Mouse (Mus musculus) brain, embryonic 14.5 days (tissue): Measurements from ENCODE around the gene Endou. TPM values are rescaled to one million over a fixed set of nuclear protein-coding genes. Genes with fewer than 3 reads are reported as not detected.

Experiments used
- DNase-seq: peaks from one replicate; pipeline ENCODE4 v3.0.0-alpha.2; 2011; ENCODE audit warnings: low read depth
- CTCF ChIP-seq: fragments of 200-500 bp; IDR thresholded peaks from 2 replicates; pipeline ENCODE4 v1.5.1; 2012; ENCODE audit warnings: inconsistent platforms, mild to moderate bottlenecking, moderate library complexity, borderline replicate concordance; ENCODE audit not compliant: insufficient read depth, insufficient read length; ENCODE audit errors: extremely low read depth
- POLR2A ChIP-seq: fragments of 200-500 bp; IDR thresholded peaks from 2 replicates; pipeline ENCODE4 v1.6.1; 2012; ENCODE audit warnings: mild to moderate bottlenecking, inconsistent platforms, borderline replicate concordance; ENCODE audit not compliant: poor library complexity, insufficient read depth, insufficient read length, severe bottlenecking; ENCODE audit errors: extremely low read depth
- polyA plus RNA-seq: library from polyadenylated mRNA; depleted of rRNA; stranded (reverse); fragments of >200 nt; gene quantifications from 2 replicates; pipeline ENCODE4 v1.2.3, GENCODE M21; 2012; rRNA removed

Gene Endou
- polyA plus RNA-seq, 1 experiment = 0.90 TPM

DNA sequence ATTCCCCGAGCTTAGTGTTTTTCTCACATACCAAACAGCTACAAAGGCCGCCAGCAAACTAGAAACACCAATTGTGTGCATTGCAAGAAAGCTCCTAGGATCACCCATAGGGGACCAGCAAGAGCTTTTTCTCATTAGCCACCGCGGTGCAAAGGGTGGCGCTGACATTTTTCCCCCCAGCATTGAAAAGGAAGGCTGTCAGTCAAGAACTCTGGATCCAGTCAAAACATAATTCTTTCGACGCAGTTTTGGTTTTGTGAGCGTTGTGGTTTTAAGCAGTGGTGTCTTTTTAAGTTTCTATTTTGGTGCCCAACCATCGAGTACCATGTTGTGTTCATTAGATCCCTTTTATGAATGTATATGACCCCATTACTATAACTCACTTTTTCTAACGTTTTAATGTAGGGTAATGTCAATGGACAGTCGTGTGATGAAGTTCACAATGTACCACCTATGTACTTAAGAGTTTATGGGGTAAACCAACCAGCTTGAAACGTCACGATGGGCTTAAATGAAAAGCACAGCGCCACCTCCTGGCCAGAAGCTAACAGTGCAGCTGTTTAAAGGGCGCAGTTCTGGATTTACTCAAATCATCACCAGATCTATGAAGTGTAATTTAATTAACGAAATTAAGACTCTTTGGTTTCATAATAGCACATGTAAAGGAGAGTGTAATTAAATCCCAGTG lies 66.0 kb downstream of the Endou start:
- TF ChIP-seq CTCF (peak; percentile 69; the same call in 1 of the 2 replicates), POLR2A (no peak)
- DNase-seq = peak; percentile 49

DNA sequence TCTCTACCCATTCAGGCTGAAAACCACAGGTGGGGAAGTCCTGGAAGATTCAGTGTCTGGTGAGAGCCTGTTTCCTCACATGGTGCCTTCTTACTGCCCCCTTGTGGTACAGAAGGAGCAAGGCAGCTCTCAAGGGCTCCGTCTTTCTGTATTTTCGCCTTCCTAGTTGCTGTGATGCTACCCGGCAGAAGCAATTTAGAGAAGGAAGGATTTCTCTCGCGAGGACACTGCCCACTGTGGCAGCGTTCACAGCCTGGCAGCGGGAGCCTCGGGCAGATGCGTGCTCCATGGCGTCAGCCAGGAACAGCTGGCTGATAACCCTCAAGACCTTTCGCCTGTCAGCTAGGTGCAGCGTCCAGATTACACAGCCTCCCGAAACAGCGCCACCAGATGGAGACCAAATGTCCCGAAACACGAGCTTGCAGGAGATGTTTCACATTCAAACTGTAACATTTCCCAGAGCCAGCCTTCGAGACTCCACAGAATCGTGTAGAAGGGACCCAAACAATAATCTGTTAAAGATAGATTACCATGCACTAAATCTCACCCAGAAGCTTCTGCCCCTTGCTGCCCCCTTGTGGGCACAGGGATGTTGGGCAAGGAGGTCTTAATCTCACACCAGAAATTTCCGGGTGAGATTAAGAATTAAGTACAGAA lies 67.3 kb downstream of the Endou start:
- TF ChIP-seq POLR2A (0 out of 2 replicates have a peak, but pooled peaks have one; percentile 8), CTCF (peak; percentile 86)
- peak; percentile 94 for DNase-seq

Other genes starting within 250 kb of the Endou start
- 22.4 and 26.0 TPM in 2 replicates for gene Rpap3, start 25.5 kb downstream of the Endou start, polyA plus RNA-seq
- gene Rapgef3, start 36.6 kb upstream of the Endou start, polyA plus RNA-seq = 19.7 and 20.4 TPM in 2 replicates
- 34.5 and 39.5 TPM in 2 replicates for gene Slc48a1, start 47.2 kb upstream of the Endou start, polyA plus RNA-seq
- 78.2 and 82.1 TPM in 2 replicates for gene Hdac7, start 113.2 kb upstream of the Endou start, polyA plus RNA-seq
- gene Vdr, start 179.3 kb upstream of the Endou start, polyA plus RNA-seq = 0.25 and 0.26 TPM in 2 replicates
- gene Tmem106c, start 232.9 kb upstream of the Endou start, polyA plus RNA-seq = 57.7 and 79.8 TPM in 2 replicates